Mouse (Mus musculus) CD4-positive, CD25-positive, alpha-beta regulatory T cell, adult 4 months (primary cell): ENCODE measurements around the gene Crnn. TPM values are rescaled to one million over a fixed set of nuclear protein-coding genes. Genes with fewer than 3 reads are reported as not detected.

Source experiments
- ATAC-seq: one replicate; pipeline ENCODE4 v1.8.0; 2017
- polyA plus RNA-seq, 2 experiments: library from polyadenylated mRNA; unstranded; fragments of 100-300 nt; shearing (Covaris generic); gene quantifications; one replicate each; pipeline ENCODE4 v1.2.1; 2017

The Crnn gene
- polyA plus RNA-seq, result not detected

DNA sequence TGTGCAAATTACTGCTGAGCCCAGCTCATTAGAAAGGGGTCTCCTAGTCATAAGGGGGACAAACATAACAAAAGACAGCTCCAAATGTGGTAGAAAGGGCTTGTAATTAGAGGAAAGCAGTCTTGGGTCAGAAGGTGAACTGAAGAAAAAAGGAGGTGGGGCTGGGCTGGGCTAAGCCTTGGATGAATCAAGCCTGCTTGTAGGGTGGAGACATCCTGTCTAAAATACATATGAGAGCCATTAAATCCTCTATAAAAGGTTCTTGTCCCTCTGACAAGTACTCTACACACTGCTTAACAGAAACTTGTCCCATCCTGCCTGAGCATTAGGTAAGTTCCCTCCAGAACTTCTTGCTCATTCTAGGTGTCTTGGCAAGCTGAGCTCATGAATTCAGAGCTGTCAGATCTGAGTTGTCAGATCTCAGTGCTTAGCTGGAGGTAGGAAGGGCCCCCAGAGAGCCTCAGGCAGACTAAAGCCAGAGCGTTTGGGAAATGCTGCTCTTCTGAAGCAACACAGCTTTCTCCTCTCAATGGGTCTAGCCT, at the start of gene Crnn:
Gene Crnn (plus strand): TSS at position 278 of the 542 bp plus-strand sequence.
- ATAC-seq, result no peak

DNA sequence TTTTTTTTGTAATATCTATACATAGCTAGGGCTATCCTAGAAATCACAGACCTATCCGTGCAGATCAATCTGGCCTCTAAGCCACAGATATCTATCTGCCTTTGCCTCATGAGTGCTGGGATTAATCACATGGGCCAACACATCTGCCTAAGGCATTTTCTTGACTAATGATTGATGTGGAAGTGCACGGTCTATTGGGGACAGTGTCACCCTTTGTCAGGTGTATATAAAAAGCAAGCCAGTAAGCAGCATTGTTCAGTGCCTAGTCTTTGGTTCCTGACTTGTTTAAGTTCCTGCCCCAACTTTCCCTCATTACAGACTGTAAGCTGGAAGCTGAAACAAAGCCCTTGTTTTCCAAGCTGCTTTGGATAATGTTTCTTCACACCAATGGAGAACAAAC, 48.1 kb upstream of the Crnn start:
- ATAC-seq, result no peak

DNA sequence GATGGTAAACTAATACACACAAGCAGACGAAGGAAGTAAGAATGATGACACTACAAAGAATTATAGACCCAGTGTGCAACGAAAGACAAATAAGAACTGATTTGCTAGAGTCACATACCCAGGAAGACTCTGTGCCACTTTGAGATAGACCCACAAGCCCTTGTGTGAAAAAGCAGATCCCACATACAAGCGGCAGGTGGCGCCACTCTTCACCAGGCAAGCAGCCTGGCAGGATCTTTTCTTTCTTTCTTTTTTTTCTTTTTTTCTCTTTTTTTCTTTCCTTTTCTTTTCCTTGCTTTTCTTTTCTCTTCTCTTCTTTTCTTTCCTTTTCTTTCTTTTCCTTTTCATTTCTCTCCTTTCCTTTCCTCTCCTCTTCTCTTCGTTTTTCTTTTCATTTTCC, 32.9 kb upstream of the Crnn start:
- no peak for ATAC-seq

DNA sequence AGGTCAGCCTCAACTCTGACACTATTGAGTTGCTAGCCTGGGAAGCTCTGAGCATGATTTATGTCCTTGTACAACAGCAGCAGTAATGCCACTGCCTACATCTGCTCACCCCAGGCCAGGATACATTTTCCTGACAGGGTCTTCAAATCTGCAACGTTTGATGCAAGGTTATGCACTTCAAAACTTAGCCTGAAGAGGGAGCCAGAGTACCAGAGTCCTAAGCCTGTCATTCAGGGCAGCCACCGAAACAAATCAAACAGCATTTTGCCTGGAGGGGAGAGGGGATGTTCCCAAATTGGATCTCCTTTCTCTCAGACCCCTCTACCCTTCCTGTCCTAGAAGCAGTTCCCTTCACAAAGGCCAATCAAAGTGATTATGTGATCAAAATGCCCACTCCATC, 30.1 kb upstream of the Crnn start:
- no peak for ATAC-seq

DNA sequence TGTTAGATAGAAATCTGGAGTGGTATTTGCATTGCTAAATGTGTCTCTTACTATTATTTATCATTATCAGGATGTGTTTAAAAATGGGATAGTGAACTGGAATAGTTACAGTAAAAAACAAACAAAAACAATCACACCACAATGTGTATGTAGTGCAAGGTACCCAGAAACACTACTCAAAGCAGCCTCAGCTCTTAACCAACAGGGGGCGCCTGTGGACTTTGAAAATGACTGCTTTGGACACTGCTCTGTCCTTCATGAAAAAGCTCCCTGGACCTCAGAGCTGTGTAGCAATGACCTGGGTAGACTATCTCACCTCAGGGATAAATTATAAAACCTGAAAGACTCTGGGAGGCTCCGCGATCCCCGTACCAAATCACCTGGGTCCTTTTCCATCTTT, 25.5 kb upstream of the Crnn start:
- no peak for ATAC-seq

DNA sequence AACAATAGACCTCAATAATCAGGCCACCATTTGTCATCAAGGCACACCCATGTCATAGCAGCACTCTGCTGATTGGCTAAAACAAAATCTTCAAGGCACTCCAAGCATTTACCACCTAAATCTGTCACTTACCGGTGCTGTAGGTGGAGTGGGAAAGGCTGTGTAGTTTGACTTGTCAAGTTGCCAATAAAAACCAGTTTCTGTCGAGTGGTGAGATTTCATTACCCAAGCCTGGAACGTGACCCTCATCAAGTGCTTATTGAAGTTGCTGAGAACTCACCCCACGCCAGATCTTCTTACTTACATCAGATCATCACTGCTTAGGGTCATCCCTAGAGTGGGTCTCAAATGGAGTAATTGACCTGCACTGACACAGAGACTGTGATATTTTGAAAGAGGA, 16.5 kb upstream of the Crnn start:
- ATAC-seq, result no peak

DNA sequence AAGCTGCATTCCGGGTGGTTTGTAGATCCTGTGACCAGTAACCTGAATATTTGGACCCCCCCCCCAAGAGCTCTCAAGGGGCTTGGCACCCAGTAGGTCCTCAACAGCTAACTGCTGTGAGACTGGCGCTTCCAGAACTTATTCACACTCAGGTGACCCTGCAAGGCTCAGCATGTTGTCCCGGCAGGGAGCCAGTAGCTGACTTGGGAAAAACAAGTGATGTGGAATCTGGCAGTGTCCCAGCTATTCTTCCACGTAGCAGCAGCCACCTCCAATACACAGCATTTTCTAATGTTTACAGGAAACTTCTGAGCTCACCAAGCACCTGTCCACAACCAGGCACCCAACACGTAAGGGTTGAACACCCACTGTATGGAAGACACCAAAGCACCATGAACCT, 15.5 kb upstream of the Crnn start:
- no peak for ATAC-seq

GRCm38 (mm10) chr3:93130460-93130859, 14.1 kb upstream of the Crnn start:
- no peak for ATAC-seq

GRCm38 (mm10) chr3:93162502-93162901, 17.9 kb downstream of the Crnn start:
- ATAC-seq, result no peak

- ATAC-seq, result no peak
Observed at GRCm38 (mm10) chr3:93162996-93163592, 18.5 kb downstream of the Crnn start.

GRCm38 (mm10) chr3:93180856-93181255, 36.3 kb downstream of the Crnn start:
- no peak for ATAC-seq

GRCm38 (mm10) chr3:93196978-93197377, 52.4 kb downstream of the Crnn start, which contains the start of gene Flg2:
Gene Flg2, plus strand, starts transcription at chr3:93197278.
- ATAC-seq, result no peak

Other genes with a start within 250 kb of the Crnn start
- not detected for gene Lce3a, start 218.6 kb upstream of the Crnn start, polyA plus RNA-seq
- not detected for gene Lce3b, start 211.8 kb upstream of the Crnn start, polyA plus RNA-seq
- not detected for gene Lce3c, start 200.3 kb upstream of the Crnn start, polyA plus RNA-seq
- not detected for gene Lce3d, start 187.4 kb upstream of the Crnn start, polyA plus RNA-seq
- not detected for gene Lce3e, start 177.7 kb upstream of the Crnn start, polyA plus RNA-seq
- gene Lce3f, start 152.6 kb upstream of the Crnn start, polyA plus RNA-seq, result not detected
- not detected for gene Crct1, start 129.1 kb upstream of the Crnn start, polyA plus RNA-seq
- not detected for gene Lce1m, start 125.7 kb upstream of the Crnn start, polyA plus RNA-seq
- under 1 TPM in 1 of 2 experiments, not detected in 1; 0.19 TPM for gene Gm4858, start 76.0 kb upstream of the Crnn start, polyA plus RNA-seq
- gene Flg2, start 52.5 kb downstream of the Crnn start, polyA plus RNA-seq, result not detected
- not detected for gene Flg, start 128.7 kb downstream of the Crnn start, polyA plus RNA-seq
- gene Hrnr, start 175.0 kb downstream of the Crnn start, polyA plus RNA-seq, result not detected
- gene Rptn, start 248.9 kb downstream of the Crnn start, polyA plus RNA-seq, result not detected